Mouse (Mus musculus) intestine, embryonic 14.5 days (tissue): ENCODE data around the gene Ppp2r5c. TPM values are rescaled to one million over a fixed set of nuclear protein-coding genes. Genes with fewer than 3 reads are reported as not detected.

Source experiments
- ATAC-seq: fragments of 200-750 bp; cut with Nextera tagmentation; replicated peaks from 2 replicates; pipeline ENCODE4 v1.8.0; 2017; ENCODE audit warnings: low read depth, moderate number of reproducible peaks, moderate TSS enrichment, moderate library complexity; ENCODE audit not compliant: low FRiP score, low TSS enrichment
- DNase-seq: peaks from one replicate; pipeline ENCODE4 v3.0.0-alpha.2; 2018; ENCODE audit warnings: low spot score
- H3K27ac ChIP-seq: fragments of 300-500 bp; sonication (generic); 2 replicates; pipeline ENCODE4 v1.5.1; 2014; ENCODE audit warnings: low read depth, mild to moderate bottlenecking, control low read depth
- H3K27me3 ChIP-seq: fragments of 300-500 bp; sonication (generic); replicated peaks from 2 replicates; pipeline ENCODE4 v1.6.1; 2014; ENCODE audit warnings: low read length, control low read depth; ENCODE audit not compliant: control insufficient read depth, insufficient read depth
- H3K36me3 ChIP-seq: fragments of 300-500 bp; sonication (generic); 2 replicates; pipeline ENCODE4 v1.6.1; 2014; ENCODE audit warnings: low read length, control low read depth; ENCODE audit not compliant: control insufficient read depth, insufficient read depth
- H3K4me1 ChIP-seq: fragments of 300-500 bp; sonication (generic); replicated peaks from 2 replicates; pipeline ENCODE4 v1.6.1; 2014; ENCODE audit warnings: low read length, control low read depth, mixed read lengths; ENCODE audit not compliant: control insufficient read depth, insufficient read depth
- H3K4me2 ChIP-seq: fragments of 300-500 bp; sonication (generic); 2 replicates; pipeline ENCODE4 v1.6.1; 2014; ENCODE audit warnings: low read length
- H3K4me3 ChIP-seq: fragments of 300-500 bp; sonication (generic); 2 replicates; pipeline ENCODE4 v1.5.1; 2014; ENCODE audit warnings: low read depth, low read length, control low read depth, mixed read lengths
- H3K9ac ChIP-seq: fragments of 300-500 bp; sonication (generic); 2 replicates; pipeline ENCODE4 v1.6.1; 2014; ENCODE audit warnings: mild to moderate bottlenecking, low read length
- H3K9me3 ChIP-seq: fragments of 300-500 bp; sonication (generic); 2 replicates; pipeline ENCODE4 v1.6.1; 2016; ENCODE audit warnings: low read length, control low read depth; ENCODE audit not compliant: control insufficient read depth
- WGBS: fragments of 180-500 bp; shearing (Covaris S2); extraction: QIAGEN DNeasy Blood & Tissue Kit; methylation state at CpG from one replicate; pipeline ENCODE4 v1.1.7; 2014; 5-methylcytosine and 5-hydroxymethylcytosine counted together
- polyA plus RNA-seq: library from polyadenylated mRNA; unstranded; fragments of >200 nt; fragmentation: Nextera tagmentation; extraction: Ambion mirVana; gene quantifications from 2 replicates; pipeline ENCODE4 v1.2.1, GENCODE M21; 2014

The Ppp2r5c gene
- polyA plus RNA-seq, 1 experiment from 2014 or later: 153 TPM

GRCm38 (mm10) chr12:110488031-110488430 is 41.1 kb downstream of the Ppp2r5c start:
- Histone ChIP-seq H3K4me1 (peaks cover 27% of the 10 kb centered on the region), H3K36me3 (0 out of 2 replicates have a peak, but pooled peaks cover 3% of the 10 kb centered on the region), H3K4me3 (no peak overlapping the region), H3K4me2 (no peak overlapping the region), H3K9ac (no peak overlapping the region; the same call in 1 of the 2 replicates), H3K9me3 (no peaks in the 10 kb centered on the region), H3K27me3 (no peaks in the 10 kb centered on the region), H3K27ac (no peak overlapping the region)
- no peak for DNase-seq
- WGBS: 42% methylated on average over 9 of the region's 9 CpGs
- ATAC-seq: no peak

GRCm38 (mm10) chr12:110489946-110490701 is 43.2 kb downstream of the Ppp2r5c start:
- WGBS: 92% methylated on average over 12 of the region's 12 CpGs
- no peaks in the 10 kb centered on the region for H3K27me3 ChIP-seq
- no peak overlapping the region for H3K27ac ChIP-seq
- DNase-seq: no peak
- no peaks in the 10 kb centered on the region for H3K9me3 ChIP-seq
- no peaks in the 10 kb centered on the region for H3K36me3 ChIP-seq
- H3K4me2 ChIP-seq: no peak overlapping the region
- no peak overlapping the region for H3K9ac ChIP-seq
- H3K4me1 ChIP-seq: peaks cover 20% of the 10 kb centered on the region
- ATAC-seq: no peak
- no peak overlapping the region for H3K4me3 ChIP-seq

- Histone ChIP-seq H3K4me3 (no peak overlapping the region), H3K27me3 (no peaks in the 10 kb centered on the region), H3K9ac (no peak overlapping the region), H3K27ac (no peak overlapping the region), H3K4me1 (peaks cover 22% of the 10 kb centered on the region), H3K4me2 (no peak overlapping the region), H3K9me3 (no peaks in the 10 kb centered on the region), H3K36me3 (0 out of 2 replicates have a peak, but pooled peaks cover 5% of the 10 kb centered on the region)
- DNase-seq (no peak), ATAC-seq (no peak)
- 93% methylated on average over 5 of the region's 5 CpGs for WGBS
Observed at GRCm38 (mm10) chr12:110492436-110492835, 45.5 kb downstream of the Ppp2r5c start.

- Histone ChIP-seq H3K4me3 (no peak overlapping the region), H3K9ac (no peak overlapping the region), H3K4me2 (no peak overlapping the region), H3K9me3 (no peaks in the 10 kb centered on the region), H3K27ac (no peak overlapping the region), H3K36me3 (0 out of 2 replicates have a peak, but pooled peaks cover 5% of the 10 kb centered on the region), H3K4me1 (peaks cover 26% of the 10 kb centered on the region), H3K27me3 (no peaks in the 10 kb centered on the region)
- whole genome bisulfite sequencing: 92% methylated on average over 13 of the region's 13 CpGs
- no peak for DNase-seq
- ATAC-seq: no peak
Observed at GRCm38 (mm10) chr12:110493597-110494369, 46.9 kb downstream of the Ppp2r5c start.

- 46% methylated on average over 2 of the region's 2 CpGs for WGBS
- ATAC-seq (no peak), DNase-seq (no peak)
- no peak overlapping the region for H3K27ac ChIP-seq
- H3K36me3 ChIP-seq: 0 out of 2 replicates have a peak, but pooled peaks cover 5% of the 10 kb centered on the region
- no peaks in the 10 kb centered on the region for H3K9me3 ChIP-seq
- H3K9ac ChIP-seq: no peak overlapping the region
- H3K4me3 ChIP-seq: no peak overlapping the region
- H3K4me2 ChIP-seq: no peak overlapping the region
- no peaks in the 10 kb centered on the region for H3K27me3 ChIP-seq
- peaks cover 30% of the 10 kb centered on the region for H3K4me1 ChIP-seq
Observed at GRCm38 (mm10) chr12:110494846-110495245, 47.9 kb downstream of the Ppp2r5c start.

GRCm38 (mm10) chr12:110495260-110495659 is 48.3 kb downstream of the Ppp2r5c start:
- WGBS: 95% methylated on average over 8 of the region's 8 CpGs
- H3K27ac ChIP-seq: no peak overlapping the region
- H3K36me3 ChIP-seq: 0 out of 2 replicates have a peak, but pooled peaks cover 5% of the 10 kb centered on the region
- peaks cover 30% of the 10 kb centered on the region for H3K4me1 ChIP-seq
- no peaks in the 10 kb centered on the region for H3K27me3 ChIP-seq
- no peak for ATAC-seq
- H3K9ac ChIP-seq: no peak overlapping the region
- H3K4me3 ChIP-seq: no peak overlapping the region
- DNase-seq: no peak
- no peaks in the 10 kb centered on the region for H3K9me3 ChIP-seq
- H3K4me2 ChIP-seq: no peak overlapping the region

GRCm38 (mm10) chr12:110496016-110496415 is 49.1 kb downstream of the Ppp2r5c start:
- Histone ChIP-seq H3K4me1 (peaks cover 30% of the 10 kb centered on the region), H3K27ac (no peak overlapping the region), H3K27me3 (no peaks in the 10 kb centered on the region), H3K9me3 (no peaks in the 10 kb centered on the region), H3K4me2 (no peak overlapping the region), H3K9ac (no peak overlapping the region), H3K36me3 (0 out of 2 replicates have a peak, but pooled peaks cover 5% of the 10 kb centered on the region), H3K4me3 (no peak overlapping the region)
- ATAC-seq: no peak
- no peak for DNase-seq
- 51% methylated on average over 5 of the region's 5 CpGs for WGBS

GRCm38 (mm10) chr12:110497013-110497412 is 50.1 kb downstream of the Ppp2r5c start:
- no peak for ATAC-seq
- Histone ChIP-seq H3K27ac (no peak overlapping the region), H3K27me3 (no peaks in the 10 kb centered on the region), H3K4me2 (no peak overlapping the region), H3K36me3 (0 out of 2 replicates have a peak, but pooled peaks cover 5% of the 10 kb centered on the region), H3K9ac (no peak overlapping the region), H3K4me3 (no peak overlapping the region), H3K4me1 (peaks cover 30% of the 10 kb centered on the region), H3K9me3 (no peaks in the 10 kb centered on the region)
- 27% methylated on average over 3 of the region's 3 CpGs for WGBS
- no peak for DNase-seq
